Mouse (Mus musculus) spleen, postnatal 0 days (tissue): ENCODE measurements around the gene Fam120b. TPM values are rescaled to one million over a fixed set of nuclear protein-coding genes. Genes with fewer than 3 reads are reported as not detected.

Experiments used
- polyA plus RNA-seq: library from polyadenylated mRNA; unstranded; fragments of >200 nt; fragmentation: Nextera tagmentation; extraction: Ambion mirVana; gene quantifications from 2 replicates; pipeline ENCODE4 v1.2.1, GENCODE M21; 2015

Gene Fam120b
- 5.6 and 7.9 TPM in 2 replicates for polyA plus RNA-seq

GRCm38 (mm10) chr17:15395997-15396675 is at the start of gene Fam120b:
TSS of gene Fam120b (plus strand) at chr17:15396202.

GRCm38 (mm10) chr17:15376494-15377181 is 19.4 kb upstream of the Fam120b start, which contains the start of gene Dll1:
TSS of gene Dll1 (minus strand) at chr17:15376872.

Other genes starting within 250 kb of the Fam120b start
- 4.0 and 4.3 TPM in 2 replicates for gene Dll1, start 19.3 kb upstream of the Fam120b start, polyA plus RNA-seq
- 193 and 197 TPM in 2 replicates for gene Psmb1, start 103.5 kb downstream of the Fam120b start, polyA plus RNA-seq
- gene Tbp, start 103.7 kb downstream of the Fam120b start, polyA plus RNA-seq = 28.6 and 29.3 TPM in 2 replicates
- 32.1 and 38.0 TPM in 2 replicates for gene Pdcd2, start 131.1 kb downstream of the Fam120b start, polyA plus RNA-seq
- gene Prdm9, start 168.2 kb downstream of the Fam120b start, polyA plus RNA-seq = 0.76 and 0.96 TPM in 2 replicates